In genomic region chr7:139273397-139273719, GRCm38 (mm10) we compare ENCODE assay signal across 8 mouse cellular contexts. TPM values are rescaled to one million over a fixed set of nuclear protein-coding genes. Genes with fewer than 3 reads are reported as not detected.
DNase-seq lines count a peak whose midpoint lies in the region; ATAC-seq and TF ChIP-seq lines count a peak whose summit lies in the region.

No protein-coding gene starts in this region.

- peak overlapping the region; percentile 23; the same call in 1 of the 2 replicates for H3K27ac ChIP-seq in limb, embryonic 12.5 days
- no peak overlapping the region for H3K27ac ChIP-seq in limb, embryonic 10.5 days
- H3K27ac ChIP-seq in lung, postnatal 0 days (ENCODE audit: low read length), result peak overlapping the region; percentile 82

- 0 out of 2 replicates have a peak, but pooled peaks have one; percentile 4 for TF ChIP-seq CTCF in lung, postnatal 0 days (IDR thresholded peaks at IDR 0.05)

- no peaks in the 10 kb centered on the region for H3K9me3 ChIP-seq in limb, embryonic 12.5 days
- H3K9me3 ChIP-seq in limb, embryonic 10.5 days (replicated peaks), result no peaks in the 10 kb centered on the region
- H3K9me3 ChIP-seq in lung, postnatal 0 days (ENCODE audit: low read length), result no peaks in the 10 kb centered on the region

- TF ChIP-seq EP300 in lung, postnatal 0 days (IDR thresholded peaks at IDR 0.05), result peak; percentile 85

- no peak for DNase-seq in limb, embryonic 10.5 days (ENCODE audit: low spot score)
- DNase-seq in heart, adult 11 months, result peak; percentile 97
- DNase-seq in kidney, adult 8-10 months, result peak; percentile 46 to 59
- DNase-seq in lung, postnatal 0 days (ENCODE audit: low spot score), result peak; percentile 94
- DNase-seq in left cerebral cortex, adult 9 months (ENCODE audit: low spot score in 2 of 2), result no peak
- DNase-seq in right cerebral cortex, postnatal 25 days, result no peak
- DNase-seq in left cerebral cortex, adult 18-20 months (ENCODE audit: low spot score in 2 of 2), result no peak

- no peaks in the 10 kb centered on the region for H3K27me3 ChIP-seq in limb, embryonic 12.5 days
- H3K27me3 ChIP-seq in limb, embryonic 10.5 days (ENCODE audit: low read depth, poor library complexity, severe bottlenecking), result no peaks in the 10 kb centered on the region
- no peaks in the 10 kb centered on the region for H3K27me3 ChIP-seq in lung, postnatal 0 days (replicated peaks; ENCODE audit: insufficient read depth, low read length)

- no peak for ATAC-seq in limb, embryonic 12.5 days (ENCODE audit: insufficient number of reproducible peaks, insufficient read depth, low FRiP score, low TSS enrichment, low read depth)
- ATAC-seq in lung, postnatal 0 days, result peak; percentile 95

- H3K36me3 ChIP-seq in limb, embryonic 12.5 days, result peaks cover 5% of the 10 kb centered on the region; the same call in 1 of the 2 replicates
- 0 out of 2 replicates have a peak, but pooled peaks cover 2% of the 10 kb centered on the region for H3K36me3 ChIP-seq in limb, embryonic 10.5 days
- H3K36me3 ChIP-seq in lung, postnatal 0 days (ENCODE audit: insufficient read depth, low read length), result 0 out of 2 replicates have a peak, but pooled peaks cover 3% of the 10 kb centered on the region

- H3K4me2 ChIP-seq in limb, embryonic 12.5 days, result no peak overlapping the region
- no peak overlapping the region for H3K4me2 ChIP-seq in lung, postnatal 0 days (replicated peaks; ENCODE audit: low read depth, low read length)

- no peak overlapping the region for H3K9ac ChIP-seq in limb, embryonic 12.5 days (replicated peaks)
- H3K9ac ChIP-seq in lung, postnatal 0 days (replicated peaks; ENCODE audit: low read depth), result no peak overlapping the region

- no peak overlapping the region for H3K4me3 ChIP-seq in limb, embryonic 12.5 days (replicated peaks)
- H3K4me3 ChIP-seq in limb, embryonic 10.5 days, result no peak overlapping the region
- H3K4me3 ChIP-seq in lung, postnatal 0 days (ENCODE audit: low read depth, low read length), result no peak overlapping the region

- H3K4me1 ChIP-seq in limb, embryonic 12.5 days (replicated peaks), result peaks cover 18% of the 10 kb centered on the region
- H3K4me1 ChIP-seq in limb, embryonic 10.5 days, result peaks cover 18% of the 10 kb centered on the region
- peaks cover 27% of the 10 kb centered on the region for H3K4me1 ChIP-seq in lung, postnatal 0 days (ENCODE audit: insufficient read depth, low read depth, low read length)

- 69% methylated on average over 2 of the region's 2 CpGs for WGBS in limb, embryonic 12.5 days
- 67% methylated on average over 2 of the region's 2 CpGs for WGBS in limb, embryonic 10.5 days
- 4% methylated on average over 2 of the region's 2 CpGs for WGBS in lung, postnatal 0 days

RNA-seq across cellular contexts. Expression of gene Pwwp2b, which starts 25.1 kb away (rescaled TPM):
- polyA plus RNA-seq in limb, embryonic 12.5 days (2016; fragmentation: Nextera tagmentation; extraction: Ambion mirVana), result 9.6 and 10.0 TPM in 2 replicates
- polyA plus RNA-seq in limb, embryonic 10.5 days (2016; fragmentation: Nextera tagmentation; extraction: Ambion mirVana), result 5.3 and 5.8 TPM in 2 replicates
- polyA plus RNA-seq in lung, postnatal 0 days (2015; fragmentation: Nextera tagmentation; extraction: Ambion mirVana), result 23.6 and 27.5 TPM in 2 replicates
- total RNA-seq in left cerebral cortex, adult 18-20 months (2021), result 10 to 100 TPM; 14.1 to 15.1 TPM

Comparison
In these comparisons a context has a peak if more than half of its experiments do, and no peak if none do; other contexts are left out.
1. DNase-seq: peak in heart, adult 11 months (single experiment), kidney, adult 8-10 months (2 of 2) and lung, postnatal 0 days (single experiment); none in limb, embryonic 10.5 days (single experiment), left cerebral cortex, adult 9 months (0 of 2), right cerebral cortex, postnatal 25 days (single experiment) and left cerebral cortex, adult 18-20 months (0 of 2).